Mouse (Mus musculus) gastrocnemius, postnatal 36 days (tissue): ENCODE results near the gene Ccdc183. TPM values are rescaled to one million over a fixed set of nuclear protein-coding genes. Genes with fewer than 3 reads are reported as not detected.

Source experiments
- DNase-seq, 2 experiments: peaks; one replicate each; pipeline ENCODE4 v3.0.0; 2022
- intact Hi-C: fragments of 180-260 bp; cut with DNase I; formaldehyde crosslinking; loops from one replicate; pipeline ENCODE4 v1.15.1; 2025
- long read RNA-seq, 2 experiments: library from polyadenylated mRNA; stranded (forward); transcript quantifications; one replicate each; pipeline ENCODE4 v2.0.0; 2021
- total RNA-seq, 2 experiments: library from RNA; stranded (reverse); gene quantifications; 2 replicates each; pipeline ENCODE4 v1.2.3; 2021

The Ccdc183 gene
- total RNA-seq: not detected
- long read RNA-seq, experiment 1: 0 reads
- long read RNA-seq, experiment 2: 0 reads

DNA sequence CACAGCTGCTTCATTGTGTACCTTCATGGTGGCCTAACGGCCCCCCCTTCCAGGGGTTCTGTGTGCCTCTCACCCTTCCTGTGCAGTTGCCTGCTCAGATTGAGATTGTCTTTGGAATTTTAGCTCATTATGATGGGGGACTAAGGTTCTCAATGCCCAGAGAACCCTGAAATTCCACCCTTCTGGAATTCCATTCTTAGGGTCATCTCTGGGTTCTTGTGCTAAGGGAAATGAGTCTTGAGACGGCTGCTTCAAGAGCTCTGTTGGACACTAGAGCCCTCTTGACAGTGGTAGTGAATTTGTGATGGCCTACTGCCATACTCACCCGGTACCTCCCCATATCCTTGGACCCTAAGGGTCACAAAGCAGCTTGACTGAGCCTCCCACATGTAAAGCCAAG, at the start of gene Ccdc183:
Ccdc183 (minus strand) TSS at position 101 of the 400 bp plus-strand sequence.
- no peak for DNase-seq
- intact Hi-C loops: no loop called here

GRCm38 (mm10) chr2:25666516-25666915, 49.0 kb upstream of the Ccdc183 start:
- DNase-seq: no peak
- intact Hi-C loops: no loop called here

GRCm38 (mm10) chr2:25664125-25664524, 46.6 kb upstream of the Ccdc183 start:
- no peak for DNase-seq
- intact Hi-C loops: no loop called here

DNA sequence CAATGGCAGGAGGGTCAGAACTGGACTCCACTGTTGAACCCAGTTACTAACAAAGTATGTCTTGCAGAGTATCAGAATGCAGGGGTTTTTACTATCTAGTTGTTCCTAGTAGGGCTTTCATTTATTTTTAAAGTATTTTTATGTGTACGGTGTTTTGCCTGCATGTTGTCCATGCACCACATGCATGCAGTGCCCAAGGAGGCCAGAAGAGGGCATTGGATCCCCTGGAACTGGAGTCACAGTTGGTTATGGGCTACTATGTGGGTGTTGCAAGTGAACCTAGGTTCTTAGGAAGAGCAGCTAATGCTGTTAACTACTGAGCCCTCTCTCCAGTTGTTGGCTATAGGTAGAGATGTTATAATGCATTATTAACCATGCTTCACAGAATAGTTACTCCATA, 46.0 kb upstream of the Ccdc183 start:
- intact Hi-C loops: no loop called here
- DNase-seq: peak in 1 of 2 experiments; percentile 22

GRCm38 (mm10) chr2:25661245-25661970, 43.9 kb upstream of the Ccdc183 start:
- intact Hi-C loops: no loop called here
- no peak for DNase-seq

DNA sequence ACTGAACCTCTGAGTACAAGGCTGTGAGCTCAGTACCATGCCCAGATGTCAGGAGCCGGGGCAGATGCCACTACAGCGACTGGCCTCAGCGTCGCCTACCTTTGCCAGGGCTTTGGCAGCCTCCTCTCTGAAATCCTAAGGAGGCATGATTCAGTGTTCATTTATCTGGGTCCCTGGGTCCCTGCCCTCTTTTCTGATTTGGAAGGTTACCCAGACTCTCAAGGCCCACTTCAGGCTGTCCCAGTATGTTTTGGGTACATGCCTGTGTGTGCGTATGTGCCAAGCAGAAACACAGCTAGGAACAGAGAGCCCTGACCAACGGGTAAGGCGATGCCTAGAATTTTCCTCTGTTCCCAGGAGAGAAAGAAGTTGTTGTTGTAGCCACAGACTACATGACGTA, 42.8 kb upstream of the Ccdc183 start:
- no peak for DNase-seq
- intact Hi-C loops: no loop called here

- intact Hi-C loops: no loop called here
Measured at GRCm38 (mm10) chr2:25657652-25658051, 40.2 kb upstream of the Ccdc183 start, which contains the start of gene Lcn5. Gene Lcn5 (plus strand): TSS chr2:25657952.

DNA sequence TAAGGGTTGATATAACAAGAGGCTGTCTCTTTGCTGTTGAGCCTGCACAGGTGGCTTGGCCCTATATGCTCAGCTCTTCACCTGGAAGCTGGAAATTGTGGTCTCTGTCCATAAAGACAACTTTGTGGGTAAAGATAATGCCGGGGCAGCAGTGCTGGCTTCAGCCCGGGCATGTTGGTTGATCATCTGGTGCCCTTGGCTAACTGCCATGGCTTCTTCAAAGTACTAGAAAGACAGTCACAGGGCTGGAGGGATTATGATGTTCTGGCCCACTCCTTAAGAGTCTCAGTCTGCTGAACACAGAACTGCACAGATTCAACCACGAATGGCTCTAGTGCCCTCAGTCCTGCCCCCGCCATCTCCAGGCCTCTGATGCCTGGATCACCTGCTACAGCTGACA, 39.8 kb upstream of the Ccdc183 start:
- intact Hi-C loops: no loop called here
- no peak for DNase-seq

More at GRCm38 (mm10) chr2:25657652-25658051, 40.2 kb upstream of the Ccdc183 start, which contains the start of gene Lcn5:
- DNase-seq: no peak

DNA sequence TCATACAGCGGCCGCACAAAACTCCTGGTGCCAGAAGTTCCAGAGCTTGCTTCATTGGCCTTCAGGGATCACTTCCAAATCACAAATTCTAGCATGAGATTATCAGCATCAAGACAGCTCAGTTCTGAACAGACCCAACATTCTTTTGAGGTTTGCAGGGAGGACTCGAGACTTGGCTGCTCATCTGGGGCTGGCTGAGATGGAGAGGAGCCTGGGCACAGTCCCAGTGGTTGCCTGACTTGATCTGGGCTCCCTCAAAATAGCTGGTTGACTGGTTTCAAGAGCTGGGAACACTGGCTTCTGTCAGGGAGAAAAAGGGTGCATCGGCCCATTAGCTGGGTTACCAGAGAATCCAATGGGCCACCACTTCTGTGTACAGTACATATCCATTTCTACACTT, 39.2 kb upstream of the Ccdc183 start:
- intact Hi-C loops: no loop called here
- DNase-seq: peak in 1 of 2 experiments; percentile 20

DNA sequence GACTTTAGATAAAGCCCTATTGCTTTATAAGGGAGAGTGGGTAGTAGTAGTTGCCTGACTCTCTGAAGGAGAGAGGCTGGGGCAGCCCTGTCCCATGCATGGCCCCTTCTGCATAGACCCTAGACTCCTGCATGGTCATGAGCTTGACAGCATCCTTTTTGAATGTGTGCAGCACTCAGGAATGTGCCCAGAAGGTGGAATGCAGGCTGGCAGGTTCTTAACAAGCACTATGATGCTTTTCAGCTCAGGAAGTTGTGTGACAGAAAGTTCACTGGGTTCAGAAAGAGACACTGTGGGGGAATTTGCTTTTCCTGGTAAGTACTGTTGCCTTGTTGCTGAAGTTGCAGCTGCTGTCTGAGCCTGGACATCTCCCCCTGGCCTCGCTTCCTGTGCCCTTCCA, 37.0 kb upstream of the Ccdc183 start:
- intact Hi-C loops: no loop called here
- no peak for DNase-seq

GRCm38 (mm10) chr2:25652902-25653301, 35.4 kb upstream of the Ccdc183 start, which contains the start of gene Lcn8:
Gene Lcn8 (plus strand): TSS chr2:25653120.
- intact Hi-C loops: no loop called here
- no peak for DNase-seq

DNA sequence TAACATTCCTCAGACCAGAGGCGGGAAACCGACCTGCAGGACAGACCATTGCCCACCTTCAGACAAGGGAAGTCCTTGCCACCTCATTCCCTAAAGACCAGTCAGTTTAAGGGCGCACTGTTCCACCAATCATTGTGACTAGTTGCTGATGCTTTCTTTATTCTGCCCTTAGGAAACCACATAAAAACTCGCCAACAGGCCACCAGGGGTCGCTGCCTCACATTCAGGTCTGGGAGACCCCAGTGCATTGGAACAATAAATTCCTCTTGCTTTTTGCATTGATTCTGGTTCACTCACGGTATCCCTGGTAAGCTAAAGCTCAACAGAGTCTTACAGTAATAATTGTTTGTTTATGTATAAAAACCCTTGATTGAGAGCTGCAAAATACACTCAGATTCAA, 22.4 kb upstream of the Ccdc183 start:
- no peak for DNase-seq
- intact Hi-C loops: loop anchor here (5.0 kb wide), 2 partner anchors 52 to 67 kb away; partner anchors contain the start of gene Bmyc

DNA sequence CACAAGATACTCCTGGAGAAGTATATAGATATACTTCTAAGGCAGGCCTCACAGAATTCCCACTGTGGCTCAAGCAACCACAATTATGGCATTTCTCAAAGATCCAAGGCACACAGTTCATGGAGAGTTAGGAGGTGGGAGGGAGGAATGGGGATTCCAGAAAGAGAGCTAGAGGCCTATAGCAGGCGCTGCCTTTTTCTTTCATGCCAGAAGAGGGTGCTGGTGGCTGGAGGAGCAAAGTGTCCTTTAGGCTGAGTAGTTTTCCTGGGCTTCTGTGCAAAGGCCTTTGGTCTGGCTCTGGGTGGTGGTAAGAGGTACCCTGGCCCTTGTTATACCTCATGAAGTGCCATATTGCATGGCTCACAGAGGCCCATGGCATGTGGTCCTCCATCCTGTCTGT, 16.6 kb upstream of the Ccdc183 start:
- DNase-seq: no peak
- intact Hi-C loops: no loop called here

DNA sequence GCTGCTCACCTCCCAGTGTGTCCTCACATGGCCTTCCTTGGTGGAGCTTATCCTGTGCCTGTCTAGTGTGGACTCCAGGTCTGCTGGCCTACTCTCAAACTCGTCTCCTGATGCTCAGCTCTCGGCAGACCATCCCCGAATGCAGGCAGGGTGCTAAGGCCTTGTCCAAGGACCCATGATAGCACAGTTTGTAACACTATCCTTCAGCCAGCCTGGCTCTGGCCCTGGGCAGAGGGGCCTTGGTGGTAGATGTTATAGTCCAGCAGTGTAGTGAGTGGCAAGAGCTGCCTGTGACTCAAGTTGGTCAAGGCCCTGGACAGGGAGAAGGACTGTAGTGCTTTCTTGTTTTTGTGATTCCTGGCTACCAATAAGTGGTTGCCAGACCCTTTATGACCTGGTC, 16.1 kb upstream of the Ccdc183 start:
- intact Hi-C loops: no loop called here
- no peak for DNase-seq

DNA sequence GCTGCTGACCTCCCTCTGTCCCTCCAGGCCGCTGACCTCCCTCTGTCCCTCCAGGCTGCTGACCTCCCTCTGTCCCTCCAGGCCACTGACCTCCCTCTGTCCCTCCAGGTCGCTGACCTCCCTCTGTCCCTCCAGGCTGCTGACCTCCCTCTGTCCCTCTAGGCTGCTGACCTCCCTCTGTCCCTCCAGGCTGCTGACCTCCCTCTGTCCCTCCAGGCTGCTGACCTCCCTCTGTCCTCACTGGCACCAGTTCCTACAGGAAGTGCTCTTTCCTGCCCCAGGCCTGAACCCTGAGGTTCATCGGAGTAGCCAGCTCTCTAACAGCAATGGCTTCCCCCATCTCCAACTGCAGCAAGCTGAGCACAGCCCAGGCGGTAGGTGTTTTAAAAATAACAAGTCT, 11.3 kb upstream of the Ccdc183 start:
- intact Hi-C loops: no loop called here
- DNase-seq: no peak

- intact Hi-C loops: no loop called here
- DNase-seq: no peak
Measured at GRCm38 (mm10) chr2:25627811-25628210, 10.3 kb upstream of the Ccdc183 start, which contains the start of gene Fcna. Gene Fcna (minus strand): TSS chr2:25628030.

DNA sequence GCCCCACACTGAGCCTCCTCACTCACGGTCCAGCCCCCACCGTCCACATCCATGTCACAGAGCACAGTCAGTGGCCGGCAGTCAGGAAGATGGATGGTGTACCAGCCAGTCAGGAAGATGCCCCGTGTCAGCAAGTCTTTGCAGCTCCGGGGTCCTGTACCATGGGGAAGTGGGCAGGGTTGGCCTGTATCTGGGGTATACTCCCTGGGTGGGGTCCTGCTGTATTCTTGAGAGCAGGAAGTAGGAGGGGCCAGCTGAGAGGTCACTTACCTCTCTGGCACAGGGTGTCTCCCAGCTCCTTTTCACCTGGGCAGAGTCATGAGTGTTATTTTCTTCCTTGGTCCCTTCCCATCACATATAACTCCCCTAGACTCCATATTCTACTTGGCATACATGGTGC, 8.5 kb upstream of the Ccdc183 start:
- intact Hi-C loops: no loop called here
- DNase-seq: no peak

DNA sequence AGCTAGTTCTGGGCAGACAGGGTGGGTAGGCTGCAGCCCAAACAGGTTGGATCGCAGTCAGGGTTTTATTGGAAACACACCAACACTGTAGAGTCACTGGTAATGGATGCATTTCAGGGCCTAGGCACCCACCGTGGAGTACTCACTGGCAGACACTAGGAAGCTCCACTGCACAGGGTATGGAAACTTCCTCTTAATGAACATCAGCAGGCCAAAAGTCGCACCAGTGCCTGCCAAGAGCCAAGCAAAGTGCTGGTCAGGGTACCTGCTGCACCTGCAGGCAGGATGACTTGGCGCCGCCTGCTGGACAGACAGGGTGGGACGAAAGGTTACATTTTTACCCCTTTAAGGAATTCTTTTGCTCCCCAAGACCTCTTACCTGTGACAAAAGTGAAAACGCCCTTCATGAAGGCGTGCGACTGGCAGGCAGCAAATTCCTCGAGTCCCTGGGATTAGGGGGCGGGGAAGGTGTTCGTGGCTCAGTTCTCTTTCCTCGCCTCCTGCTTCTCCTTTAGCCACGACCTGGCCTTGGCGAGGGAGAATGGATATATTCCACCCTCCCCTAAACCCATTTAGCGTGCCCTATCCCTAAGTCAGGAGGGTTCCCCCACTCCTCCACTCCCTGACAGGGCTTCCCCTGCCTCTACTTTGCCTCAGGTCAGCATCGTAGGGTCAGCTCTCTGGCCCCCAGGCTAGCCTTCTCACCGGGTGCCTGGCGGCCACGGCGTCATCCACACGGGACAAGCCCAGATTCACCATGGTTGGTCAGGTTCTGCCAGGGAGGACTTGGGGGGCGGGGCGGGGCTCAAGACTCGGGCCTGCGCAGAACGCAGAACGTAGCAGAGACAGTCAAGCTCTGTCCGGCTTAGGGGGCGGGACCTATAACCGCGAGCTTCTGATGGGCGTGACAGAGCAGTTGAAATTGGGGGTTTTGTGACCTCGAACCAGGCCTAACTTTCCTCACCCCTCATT, 4.0 kb upstream of the Ccdc183 start, which contains the start of gene Tmem141:
Tmem141 (minus strand) TSS at position 777 of the 972 bp plus-strand sequence.
- DNase-seq: peak; percentile 78 to 88
- intact Hi-C loops: no loop called here

GRCm38 (mm10) chr2:25620852-25621228, 3.4 kb upstream of the Ccdc183 start:
- intact Hi-C loops: no loop called here

GRCm38 (mm10) chr2:25620386-25620785, 2.9 kb upstream of the Ccdc183 start:
- intact Hi-C loops: no loop called here

More at GRCm38 (mm10) chr2:25620852-25621228, 3.4 kb upstream of the Ccdc183 start:
- no peak for DNase-seq

DNA sequence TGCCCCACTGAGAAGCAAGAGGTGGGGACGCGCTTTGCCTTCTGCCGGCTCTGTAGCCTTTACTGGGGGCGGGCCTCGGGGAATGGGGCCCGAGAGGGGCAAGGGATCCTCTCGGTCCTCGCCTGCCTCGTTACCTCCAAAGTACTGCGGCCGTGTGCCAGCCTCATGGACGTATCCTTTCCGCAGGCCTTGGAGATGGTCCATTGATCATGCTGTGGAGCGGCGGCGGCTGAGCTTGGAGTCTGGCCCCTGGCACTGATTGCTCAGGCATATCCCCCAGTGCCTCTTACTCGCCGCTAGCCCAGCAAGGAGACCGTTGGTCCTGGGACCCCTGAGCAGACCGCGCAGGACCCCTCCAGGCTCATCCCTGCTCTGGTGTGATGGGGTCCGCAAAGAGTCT, 1.1 kb downstream of the Ccdc183 start:
- intact Hi-C loops: no loop called here
- no peak for DNase-seq

More at GRCm38 (mm10) chr2:25620386-25620785, 2.9 kb upstream of the Ccdc183 start:
- no peak for DNase-seq
